Comparison of ENCODE assay signal across 8 mouse cellular contexts in genomic region chr15:102279092-102279782, GRCm38 (mm10). TPM values are rescaled to one million over a fixed set of nuclear protein-coding genes. Genes with fewer than 3 reads are reported as not detected.
DNase-seq lines count a peak whose midpoint lies in the region; ATAC-seq and TF ChIP-seq lines count a peak whose summit lies in the region.

Gene Mfsd5 (plus strand): TSS chr15:102279454.

- H3K36me3 ChIP-seq in embryonic facial prominence, embryonic 14.5 days (ENCODE audit: control insufficient read depth, insufficient read depth, low read length) = peaks cover 27% of the 10 kb centered on the region
- H3K36me3 ChIP-seq in heart, adult 2 months (ENCODE audit: control insufficient read depth, insufficient read depth, low read length) = no peaks in the 10 kb centered on the region
- peaks cover 24% of the 10 kb centered on the region for H3K36me3 ChIP-seq in limb, embryonic 13.5 days
- peaks cover 13% of the 10 kb centered on the region; the same call in 1 of the 2 replicates for H3K36me3 ChIP-seq in midbrain, embryonic 15.5 days (replicated peaks)

- H3K4me3 ChIP-seq in bone marrow, adult 2 months (replicated peaks; ENCODE audit: control insufficient read depth, low read depth, low read length) = peak within 1 kb of the TSS; percentile 75
- peak within 1 kb of the TSS; percentile 85 for H3K4me3 ChIP-seq in embryonic facial prominence, embryonic 14.5 days (ENCODE audit: low read depth, low read length)
- H3K4me3 ChIP-seq in heart, adult 2 months = peak within 1 kb of the TSS; percentile 91
- peak within 1 kb of the TSS; percentile 67 for H3K4me3 ChIP-seq in limb, embryonic 13.5 days
- peak within 1 kb of the TSS; percentile 85 for H3K4me3 ChIP-seq in midbrain, embryonic 15.5 days

- peak within 1 kb of the TSS; percentile 95 for H3K4me2 ChIP-seq in embryonic facial prominence, embryonic 14.5 days (ENCODE audit: low read depth, low read length)
- H3K4me2 ChIP-seq in limb, embryonic 13.5 days (replicated peaks) = peak within 1 kb of the TSS; percentile 93
- H3K4me2 ChIP-seq in midbrain, embryonic 15.5 days = peak within 1 kb of the TSS; percentile 84

- no peak for TF ChIP-seq EP300 in heart, adult 2 months (IDR thresholded peaks at IDR 0.05; ENCODE audit: insufficient read depth, low read depth, low read length)

- TF ChIP-seq CTCF in bone marrow, adult 2 months (IDR thresholded peaks at IDR 0.05; ENCODE audit: control insufficient read depth, insufficient read depth, low read length) = 0 out of 2 replicates have a peak, but pooled peaks have one; percentile 5
- peak; percentile 66 for TF ChIP-seq CTCF in heart, adult 2 months (IDR thresholded peaks at IDR 0.05)

- peak within 1 kb of the TSS; percentile 81 for H3K9ac ChIP-seq in embryonic facial prominence, embryonic 14.5 days (ENCODE audit: low read depth, low read length)
- peak within 1 kb of the TSS; percentile 99 for H3K9ac ChIP-seq in heart, adult 2 months (ENCODE audit: low read depth, low read length)
- peak within 1 kb of the TSS; percentile 78 for H3K9ac ChIP-seq in limb, embryonic 13.5 days
- H3K9ac ChIP-seq in midbrain, embryonic 15.5 days = peak within 1 kb of the TSS; percentile 84

- ATAC-seq in embryonic facial prominence, embryonic 14.5 days (ENCODE audit: low read depth) = peak; percentile 96
- peak; percentile 95 for ATAC-seq in limb, embryonic 13.5 days (ENCODE audit: low FRiP score, low read depth)
- ATAC-seq in midbrain, embryonic 15.5 days (replicated peaks) = peak; percentile 95

- H3K27me3 ChIP-seq in embryonic facial prominence, embryonic 14.5 days (replicated peaks; ENCODE audit: control insufficient read depth, insufficient read depth, low read length) = no peaks in the 10 kb centered on the region
- no peaks in the 10 kb centered on the region for H3K27me3 ChIP-seq in heart, adult 2 months (ENCODE audit: control insufficient read depth, insufficient read depth, low read length)
- no peaks in the 10 kb centered on the region for H3K27me3 ChIP-seq in limb, embryonic 13.5 days
- no peaks in the 10 kb centered on the region for H3K27me3 ChIP-seq in midbrain, embryonic 15.5 days (replicated peaks)

- no peaks in the 10 kb centered on the region for H3K9me3 ChIP-seq in embryonic facial prominence, embryonic 14.5 days (ENCODE audit: control insufficient read depth, low read length)
- no peaks in the 10 kb centered on the region for H3K9me3 ChIP-seq in limb, embryonic 13.5 days
- no peaks in the 10 kb centered on the region for H3K9me3 ChIP-seq in midbrain, embryonic 15.5 days

- peak; percentile 79 for TF ChIP-seq POLR2A in bone marrow, adult 2 months (IDR thresholded peaks at IDR 0.05; ENCODE audit: borderline replicate concordance, control insufficient read depth, low read depth, low read length)
- TF ChIP-seq POLR2A in heart, adult 2 months (IDR thresholded peaks at IDR 0.05; ENCODE audit: insufficient read depth, low read depth, low read length) = peak; percentile 93

- peaks cover 6% of the 10 kb centered on the region; the same call in 1 of the 2 replicates for H3K4me1 ChIP-seq in bone marrow, adult 2 months (ENCODE audit: control insufficient read depth, insufficient read depth, low read length)
- H3K4me1 ChIP-seq in embryonic facial prominence, embryonic 14.5 days (ENCODE audit: control insufficient read depth, insufficient read depth, low read length) = peaks cover 10% of the 10 kb centered on the region; the same call in 1 of the 2 replicates
- H3K4me1 ChIP-seq in heart, adult 2 months (ENCODE audit: control insufficient read depth, insufficient read depth, low read length) = peaks cover 8% of the 10 kb centered on the region; the same call in 1 of the 2 replicates
- peaks cover 21% of the 10 kb centered on the region for H3K4me1 ChIP-seq in limb, embryonic 13.5 days
- H3K4me1 ChIP-seq in midbrain, embryonic 15.5 days = peaks cover 17% of the 10 kb centered on the region

- intact Hi-C loops in heart, adult 2 months (cut with DNase I) = loop anchor here (1.0 to 2.0 kb wide), 2 partner anchors 30 to 40 kb away; no protein-coding TSS in a partner anchor

- peak within 1 kb of the TSS; percentile 92 for H3K27ac ChIP-seq in bone marrow, adult 2 months (ENCODE audit: control insufficient read depth, insufficient read depth, low read depth, low read length, poor library complexity)
- peak within 1 kb of the TSS; percentile 87 for H3K27ac ChIP-seq in embryonic facial prominence, embryonic 14.5 days (replicated peaks; ENCODE audit: low read depth, low read length)
- peak within 1 kb of the TSS; percentile 95 for H3K27ac ChIP-seq in heart, adult 2 months
- H3K27ac ChIP-seq in limb, embryonic 13.5 days = peak within 1 kb of the TSS; percentile 73
- H3K27ac ChIP-seq in midbrain, embryonic 15.5 days = peak within 1 kb of the TSS; percentile 90

- peak; percentile 96 for DNase-seq in A20 (ENCODE audit: low read depth, low spot score)
- DNase-seq in embryonic facial prominence, embryonic 14.5 days (ENCODE audit: low spot score) = peak; percentile 96
- peak; percentile 91 to 93 for DNase-seq in heart, adult 2 months
- DNase-seq in kidney, adult 8-10 months = peak; percentile 75 to 78
- DNase-seq in spleen, adult 18-20 months = peak; percentile 78 to 83

- under 1% methylated on average over 65 of the region's 65 CpGs for WGBS in bone marrow, adult 2 months
- WGBS in embryonic facial prominence, embryonic 14.5 days = under 1% methylated on average over 32 of the region's 65 CpGs
- WGBS in heart, adult 2 months = under 1% methylated on average over 65 of the region's 65 CpGs
- under 1% methylated on average over 65 of the region's 65 CpGs for WGBS in limb, embryonic 13.5 days
- under 1% methylated on average over 64 of the region's 65 CpGs for WGBS in midbrain, embryonic 15.5 days

- peaks cover 2% of the 10 kb centered on the region; the same call in 1 of the 2 replicates for H3K79me2 ChIP-seq in heart, adult 2 months (replicated peaks; ENCODE audit: control insufficient read depth, insufficient read depth, low read length)

RNA-seq across cellular contexts. Expression of gene Mfsd5, which starts in this region (rescaled TPM):
- 10.5 and 13.5 TPM in 2 replicates for polyA plus RNA-seq in bone marrow, adult 2 months (2011; ENCODE audit: insufficient read depth, insufficient read length, low replicate concordance, missing spikeins)
- 64.6 and 67.2 TPM in 2 replicates for polyA plus RNA-seq in embryonic facial prominence, embryonic 14.5 days (2014; fragmentation: Nextera tagmentation; extraction: Ambion mirVana)
- total RNA-seq in heart, adult 2 months (2021) = 10 to 100 TPM; 17.0 to 19.4 TPM
- polyA plus RNA-seq in heart, adult 2 months (2012; rRNA removed) = 37.8 and 47.9 TPM in 2 replicates
- 64.7 and 65.8 TPM in 2 replicates for polyA plus RNA-seq in limb, embryonic 13.5 days (2015; fragmentation: Nextera tagmentation; extraction: Ambion mirVana)
- polyA plus RNA-seq in midbrain, embryonic 15.5 days (2015; fragmentation: Nextera tagmentation; extraction: Ambion mirVana) = 58.5 and 64.0 TPM in 2 replicates

Comparison
In these comparisons a context has a peak if more than half of its experiments do, and no peak if none do; other contexts are left out.
1. Peak in every context shown above with its lines: DNase-seq, ATAC-seq, H3K4me3 ChIP-seq and H3K27ac ChIP-seq.